Mouse (Mus musculus) cerebellum, adult (tissue): ENCODE results near the gene Ttc7b.
A peak's percentile ranks its signal among the peaks of the same experiment; 100 is the strongest.

Experiments used
- ATAC-seq: cut with Nextera tagmentation; 2 replicates; pipeline ENCODE4 v1.9.2; 2017; ENCODE audit warnings: mild to moderate bottlenecking, moderate library complexity, mixed read lengths; ENCODE audit not compliant: insufficient number of reproducible peaks, low FRiP score, low TSS enrichment

The Ttc7b gene

GRCm38 (mm10) chr12:100397432-100398146 is 123.0 kb downstream of the Ttc7b start:
- ATAC-seq = no peak

GRCm38 (mm10) chr12:100396806-100397205 is 123.8 kb downstream of the Ttc7b start:
- ATAC-seq = no peak

GRCm38 (mm10) chr12:100393532-100393931 is 127.1 kb downstream of the Ttc7b start:
- no peak for ATAC-seq

GRCm38 (mm10) chr12:100393109-100393508 is 127.5 kb downstream of the Ttc7b start:
- ATAC-seq = no peak

- ATAC-seq = peak; percentile 78
Measured at GRCm38 (mm10) chr12:100392466-100392865, 128.2 kb downstream of the Ttc7b start.

GRCm38 (mm10) chr12:100391890-100392289 is 128.7 kb downstream of the Ttc7b start:
- ATAC-seq = peak; percentile 45; the same call in 1 of the 2 replicates

- no peak for ATAC-seq
Measured at GRCm38 (mm10) chr12:100389878-100390710, 130.5 kb downstream of the Ttc7b start.

- ATAC-seq = no peak
Measured at GRCm38 (mm10) chr12:100386259-100386658, 134.4 kb downstream of the Ttc7b start.

GRCm38 (mm10) chr12:100382526-100382925 is 138.1 kb downstream of the Ttc7b start:
- ATAC-seq = no peak

- ATAC-seq = no peak
Measured at GRCm38 (mm10) chr12:100381941-100382340, 138.7 kb downstream of the Ttc7b start.

GRCm38 (mm10) chr12:100380697-100381291 is 139.8 kb downstream of the Ttc7b start:
- ATAC-seq = no peak

- ATAC-seq = no peak
Measured at GRCm38 (mm10) chr12:100379833-100380232, 140.8 kb downstream of the Ttc7b start.

GRCm38 (mm10) chr12:100378266-100378665 is 142.4 kb downstream of the Ttc7b start:
- no peak for ATAC-seq

- ATAC-seq = no peak
Measured at GRCm38 (mm10) chr12:100377791-100378190, 142.8 kb downstream of the Ttc7b start.

- no peak for ATAC-seq
Measured at GRCm38 (mm10) chr12:100375801-100376200, 144.8 kb downstream of the Ttc7b start.

- ATAC-seq = no peak
Measured at GRCm38 (mm10) chr12:100372785-100373184, 147.8 kb downstream of the Ttc7b start.

- no peak for ATAC-seq
Measured at GRCm38 (mm10) chr12:100372015-100372414, 148.6 kb downstream of the Ttc7b start.

- no peak for ATAC-seq
Measured at GRCm38 (mm10) chr12:100369786-100370185, 150.8 kb downstream of the Ttc7b start.

- ATAC-seq = no peak
Measured at GRCm38 (mm10) chr12:100369220-100369619, 151.4 kb downstream of the Ttc7b start.

GRCm38 (mm10) chr12:100361330-100361729 is 159.3 kb downstream of the Ttc7b start:
- no peak for ATAC-seq

- ATAC-seq = no peak
Measured at GRCm38 (mm10) chr12:100358040-100358620, 162.5 kb downstream of the Ttc7b start.
